Mouse (Mus musculus) CD4-positive helper T cell, adult 2 months (primary cell): ENCODE data around the gene Dhx58.

Source experiments
- DNase-seq: peaks from one replicate; pipeline ENCODE4 v3.0.0-alpha.2; 2012; ENCODE audit warnings: low read depth, missing footprints, low spot score

The Dhx58 gene

GRCm38 (mm10) chr11:100702081-100702851 lies 1.8 kb downstream of the Dhx58 start:
- peak; percentile 84 for DNase-seq

- DNase-seq = no peak
Observed at GRCm38 (mm10) chr11:100701301-100701700, 2.8 kb downstream of the Dhx58 start.

- no peak for DNase-seq
Observed at GRCm38 (mm10) chr11:100700710-100701109, 3.4 kb downstream of the Dhx58 start.

- no peak for DNase-seq
Observed at GRCm38 (mm10) chr11:100697921-100698320, 6.2 kb downstream of the Dhx58 start.

- peak; percentile 57 for DNase-seq
Observed at GRCm38 (mm10) chr11:100694926-100695325, 9.1 kb downstream of the Dhx58 start.

- no peak for DNase-seq
Observed at GRCm38 (mm10) chr11:100693154-100693553, 10.9 kb downstream of the Dhx58 start.

- peak; percentile 31 for DNase-seq
Observed at GRCm38 (mm10) chr11:100692164-100692616, 11.9 kb downstream of the Dhx58 start, which contains the start of gene Zfp385c. Gene Zfp385c (minus strand): TSS chr11:100692455.

GRCm38 (mm10) chr11:100690389-100690788 lies 13.7 kb downstream of the Dhx58 start:
- no peak for DNase-seq

- DNase-seq = no peak
Observed at GRCm38 (mm10) chr11:100688443-100688842, 15.6 kb downstream of the Dhx58 start.

- DNase-seq = no peak
Observed at GRCm38 (mm10) chr11:100687265-100687664, 16.8 kb downstream of the Dhx58 start.

GRCm38 (mm10) chr11:100685371-100685770 lies 18.7 kb downstream of the Dhx58 start:
- DNase-seq = no peak

- no peak for DNase-seq
Observed at GRCm38 (mm10) chr11:100684084-100684483, 20.0 kb downstream of the Dhx58 start.

- no peak for DNase-seq
Observed at GRCm38 (mm10) chr11:100682526-100682925, 21.5 kb downstream of the Dhx58 start.

- no peak for DNase-seq
Observed at GRCm38 (mm10) chr11:100681826-100682225, 22.2 kb downstream of the Dhx58 start.

- DNase-seq = no peak
Observed at GRCm38 (mm10) chr11:100677810-100678209, 26.3 kb downstream of the Dhx58 start.

- DNase-seq = no peak
Observed at GRCm38 (mm10) chr11:100673169-100673568, 30.9 kb downstream of the Dhx58 start.

GRCm38 (mm10) chr11:100671956-100672355 lies 32.1 kb downstream of the Dhx58 start:
- no peak for DNase-seq

GRCm38 (mm10) chr11:100671049-100671448 lies 33.0 kb downstream of the Dhx58 start:
- DNase-seq = no peak

- no peak for DNase-seq
Observed at GRCm38 (mm10) chr11:100659806-100660205, 44.3 kb downstream of the Dhx58 start.

GRCm38 (mm10) chr11:100656458-100656857 lies 47.6 kb downstream of the Dhx58 start:
- no peak for DNase-seq

- DNase-seq = peak; percentile 30
Observed at GRCm38 (mm10) chr11:100655589-100655988, 48.5 kb downstream of the Dhx58 start.

- DNase-seq = no peak
Observed at GRCm38 (mm10) chr11:100651748-100652147, 52.3 kb downstream of the Dhx58 start.

- no peak for DNase-seq
Observed at GRCm38 (mm10) chr11:100651205-100651604, 52.9 kb downstream of the Dhx58 start.
